Mouse (Mus musculus) heart, adult 18-20 months (tissue): ENCODE results near the gene Ano1. TPM values are rescaled to one million over a fixed set of nuclear protein-coding genes. Genes with fewer than 3 reads are reported as not detected.

ENCODE experiments used
- DNase-seq, 2 experiments: peaks; one replicate each; pipeline ENCODE4 v3.0.0; 2021 to 2022; ENCODE audit warnings: mixed read lengths in 1 of 2
- total RNA-seq, 2 experiments: library from RNA; stranded (reverse); gene quantifications; 2 replicates each; pipeline ENCODE4 v1.2.3; 2021

Gene Ano1
- total RNA-seq, 2 experiments from 2014 or later, result 10.3 to 13.0 TPM

- DNase-seq, result peak; percentile 51
Measured at GRCm38 (mm10) chr7:144764537-144765282, 12.9 kb upstream of the Ano1 start.

GRCm38 (mm10) chr7:144764013-144764412 lies 12.2 kb upstream of the Ano1 start:
- peak in 1 of 2 experiments; percentile 53 for DNase-seq

GRCm38 (mm10) chr7:144762496-144763235 lies 10.9 kb upstream of the Ano1 start:
- DNase-seq, result peak; percentile 20 to 61

- no peak for DNase-seq
Measured at GRCm38 (mm10) chr7:144760228-144760627, 8.5 kb upstream of the Ano1 start.

GRCm38 (mm10) chr7:144759455-144759854 lies 7.7 kb upstream of the Ano1 start:
- no peak for DNase-seq

- peak in 1 of 2 experiments; percentile 15 for DNase-seq
Measured at GRCm38 (mm10) chr7:144755511-144756378, 4.0 kb upstream of the Ano1 start.

- peak in 1 of 2 experiments; percentile 23 for DNase-seq
Measured at GRCm38 (mm10) chr7:144754722-144755121, 2.9 kb upstream of the Ano1 start.

- no peak for DNase-seq
Measured at GRCm38 (mm10) chr7:144753657-144754031, 1.9 kb upstream of the Ano1 start.

GRCm38 (mm10) chr7:144752919-144753656 lies 1.3 kb upstream of the Ano1 start:
- DNase-seq, result no peak

- DNase-seq, result no peak
Measured at GRCm38 (mm10) chr7:144747756-144748155, 4.0 kb downstream of the Ano1 start.

GRCm38 (mm10) chr7:144746466-144746865 lies 5.3 kb downstream of the Ano1 start:
- DNase-seq, result no peak

GRCm38 (mm10) chr7:144743874-144744273 lies 7.9 kb downstream of the Ano1 start:
- DNase-seq, result peak in 1 of 2 experiments; percentile 18

GRCm38 (mm10) chr7:144740643-144741042 lies 11.1 kb downstream of the Ano1 start:
- no peak for DNase-seq

- no peak for DNase-seq
Measured at GRCm38 (mm10) chr7:144739810-144740209, 12.0 kb downstream of the Ano1 start.

GRCm38 (mm10) chr7:144738357-144738798 lies 13.4 kb downstream of the Ano1 start:
- no peak for DNase-seq

- no peak for DNase-seq
Measured at GRCm38 (mm10) chr7:144731897-144732291, 19.9 kb downstream of the Ano1 start.

GRCm38 (mm10) chr7:144731182-144731896 lies 20.4 kb downstream of the Ano1 start:
- DNase-seq, result no peak

GRCm38 (mm10) chr7:144724283-144724682 lies 27.5 kb downstream of the Ano1 start:
- no peak for DNase-seq

GRCm38 (mm10) chr7:144719956-144720355 lies 31.8 kb downstream of the Ano1 start:
- no peak for DNase-seq

GRCm38 (mm10) chr7:144717736-144718135 lies 34.0 kb downstream of the Ano1 start:
- DNase-seq, result no peak

GRCm38 (mm10) chr7:144697870-144698269 lies 53.9 kb downstream of the Ano1 start:
- DNase-seq, result no peak
